Mouse (Mus musculus) gastrocnemius, adult 18-20 months (tissue): ENCODE data around the gene Zfp575. TPM values are rescaled to one million over a fixed set of nuclear protein-coding genes. Genes with fewer than 3 reads are reported as not detected.
A peak's percentile ranks its signal among the peaks of the same experiment; 100 is the strongest.

ENCODE experiments used
- DNase-seq: peaks from one replicate; pipeline ENCODE4 v3.0.0; 2021; ENCODE audit warnings: low spot score
- total RNA-seq, 2 experiments: library from RNA; stranded (reverse); gene quantifications; 2 replicates each; pipeline ENCODE4 v1.2.3; 2021

Gene Zfp575
- total RNA-seq, 2 experiments from 2014 or later: 0.09 TPM; not detected in 1

DNA sequence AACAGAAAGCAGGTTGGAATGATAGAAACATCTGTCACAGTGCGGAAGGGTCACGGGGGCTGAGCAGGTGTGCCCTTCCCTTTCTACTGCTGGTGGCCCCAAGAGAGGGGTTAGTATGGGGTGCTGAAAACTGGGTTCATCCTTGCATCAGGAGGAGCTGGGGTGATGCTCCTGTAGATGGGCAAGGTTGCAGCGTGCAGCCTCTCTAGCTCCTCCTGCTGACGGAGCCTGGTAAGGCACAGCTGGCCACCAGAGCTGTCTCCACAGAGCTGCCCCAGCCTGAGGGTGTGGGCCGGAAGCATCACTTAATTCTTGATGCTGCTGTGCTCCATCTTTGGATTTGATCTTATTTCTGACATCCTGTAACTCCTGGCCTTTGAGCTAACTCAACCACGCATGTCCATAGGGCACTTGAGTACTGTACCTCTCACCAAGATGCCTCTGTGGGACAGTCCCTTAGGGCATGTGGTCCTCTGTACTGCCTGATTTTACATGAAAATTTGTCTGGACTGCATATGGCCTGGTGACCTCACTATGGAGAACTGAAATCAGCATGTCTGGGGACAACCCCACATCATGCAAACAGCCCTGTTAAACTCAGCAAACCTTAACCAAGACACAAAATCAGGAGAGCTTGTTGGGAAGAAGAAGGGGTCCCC is 22.7 kb downstream of the Zfp575 start:
- DNase-seq: peak; percentile 70

DNA sequence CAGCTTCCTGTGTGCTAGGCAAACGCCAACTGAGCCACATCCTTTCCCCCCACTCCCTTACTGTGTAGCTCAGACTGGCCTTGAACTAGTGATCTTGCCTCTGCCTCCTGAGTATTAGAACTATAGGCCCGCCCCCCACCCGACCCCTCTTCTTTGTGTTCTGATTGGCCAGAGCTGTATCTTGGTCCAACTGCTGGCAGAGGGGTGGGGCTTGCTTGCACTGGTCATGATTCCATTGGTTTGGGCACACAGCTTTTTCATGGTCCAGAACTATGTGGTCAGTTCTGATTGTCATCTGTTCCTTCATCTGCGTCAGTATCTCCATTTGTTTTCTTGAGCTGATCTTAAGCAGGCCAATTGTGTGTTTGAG is 23.6 kb downstream of the Zfp575 start:
- DNase-seq: no peak

GRCm38 (mm10) chr7:24563191-24563836 is 24.1 kb downstream of the Zfp575 start:
- DNase-seq: no peak

GRCm38 (mm10) chr7:24561450-24561849 is 26.0 kb downstream of the Zfp575 start:
- DNase-seq: no peak

DNA sequence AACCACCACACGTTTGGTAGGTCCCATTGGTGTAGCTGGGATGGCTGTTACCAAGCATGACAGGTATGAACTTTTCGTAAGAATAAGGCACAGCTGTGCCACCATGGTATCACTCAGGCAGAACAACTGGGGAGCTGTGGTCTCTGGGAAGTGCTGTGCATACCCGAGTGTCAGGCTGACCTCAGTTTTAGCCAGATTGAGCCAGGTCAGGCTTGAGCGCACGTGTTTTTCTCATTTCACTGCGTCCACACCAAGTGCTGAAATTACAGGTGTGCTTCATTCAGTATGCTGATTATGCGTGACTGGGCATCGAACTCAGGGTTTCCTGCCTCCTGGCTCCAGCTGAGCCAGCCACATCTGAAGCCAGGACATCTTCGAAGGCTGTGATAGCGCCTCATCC is 31.7 kb downstream of the Zfp575 start:
- DNase-seq: no peak

GRCm38 (mm10) chr7:24551985-24552759 is 35.3 kb downstream of the Zfp575 start:
- DNase-seq: no peak

GRCm38 (mm10) chr7:24547534-24548036 is 39.9 kb downstream of the Zfp575 start:
- no peak for DNase-seq

- DNase-seq: peak; percentile 100
Measured at GRCm38 (mm10) chr7:24546634-24547389, 40.6 kb downstream of the Zfp575 start.

DNA sequence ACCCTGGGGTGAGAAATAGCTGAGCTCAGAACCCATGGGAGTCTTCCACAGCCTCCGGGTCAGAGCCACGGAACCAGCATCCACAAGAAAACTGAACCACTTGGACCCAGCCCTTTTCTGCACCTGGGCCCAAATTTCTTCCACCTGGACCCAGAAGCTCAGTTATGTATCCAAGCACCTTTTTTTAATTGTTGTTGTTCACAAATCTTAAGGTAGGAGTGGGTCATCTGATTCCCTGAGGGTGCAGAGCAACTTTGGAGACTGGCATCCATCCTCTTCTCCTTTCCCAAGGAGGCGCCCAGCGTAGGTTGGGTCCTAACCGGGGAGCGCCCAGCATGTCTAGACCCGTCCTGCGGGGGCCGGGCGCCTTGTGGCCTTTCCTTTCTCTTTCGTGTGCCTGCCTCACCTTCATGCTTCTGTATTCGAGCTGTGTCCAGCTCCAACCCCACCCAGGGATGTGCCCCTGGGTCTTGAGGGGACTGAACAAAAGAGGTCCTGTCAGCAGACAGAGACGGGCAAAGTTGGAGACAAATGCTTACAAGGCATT is 41.3 kb downstream of the Zfp575 start, which contains the start of the genes Pinlyp and Xrcc1:
Pinlyp (minus strand) TSS at position 51 of the 547 bp plus-strand sequence.
Xrcc1 (plus strand) TSS at position 222 of the 547 bp plus-strand sequence.
- DNase-seq: no peak

DNA sequence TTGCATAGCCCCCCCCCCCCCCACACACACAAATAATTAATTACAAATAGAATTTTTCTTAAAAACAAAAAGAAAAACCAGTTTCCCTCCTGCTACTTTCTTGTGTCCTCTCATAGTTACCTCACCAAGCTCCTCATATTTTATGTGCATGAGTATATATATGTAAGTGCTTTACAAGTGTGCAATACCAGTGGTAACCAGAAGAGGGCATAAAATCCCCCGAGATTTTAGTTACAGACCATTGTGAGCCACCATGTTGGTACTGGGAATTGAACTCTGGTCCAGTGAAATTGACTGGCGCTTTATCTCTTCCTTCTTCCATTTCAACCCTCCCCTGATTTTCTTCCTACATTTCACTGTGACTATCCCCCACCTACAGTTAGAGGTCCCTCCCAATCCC is 42.9 kb downstream of the Zfp575 start:
- no peak for DNase-seq

DNA sequence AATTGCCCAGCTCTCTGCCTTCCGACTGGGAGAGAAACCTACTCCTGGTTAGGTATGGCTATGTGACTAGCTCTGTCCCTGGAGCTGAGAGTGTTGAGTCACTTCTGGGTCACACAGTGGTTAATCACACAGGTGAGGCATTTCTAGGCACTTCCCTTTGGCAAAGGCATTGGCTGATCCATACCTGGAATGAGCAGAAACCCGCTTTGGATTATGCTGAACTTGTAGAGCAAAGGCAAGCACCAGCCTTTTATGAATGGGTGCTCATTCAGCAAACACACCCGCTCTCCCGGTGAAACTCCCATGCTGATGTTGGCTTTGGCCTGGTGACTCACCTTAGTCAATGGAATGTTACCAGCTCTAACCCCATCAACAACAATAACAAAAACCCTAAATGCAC is 47.8 kb downstream of the Zfp575 start:
- DNase-seq: no peak

- DNase-seq: no peak
Measured at GRCm38 (mm10) chr7:24538701-24539100, 48.7 kb downstream of the Zfp575 start.

GRCm38 (mm10) chr7:24538154-24538553 is 49.3 kb downstream of the Zfp575 start:
- no peak for DNase-seq

GRCm38 (mm10) chr7:24537591-24537990 is 49.9 kb downstream of the Zfp575 start:
- no peak for DNase-seq

DNA sequence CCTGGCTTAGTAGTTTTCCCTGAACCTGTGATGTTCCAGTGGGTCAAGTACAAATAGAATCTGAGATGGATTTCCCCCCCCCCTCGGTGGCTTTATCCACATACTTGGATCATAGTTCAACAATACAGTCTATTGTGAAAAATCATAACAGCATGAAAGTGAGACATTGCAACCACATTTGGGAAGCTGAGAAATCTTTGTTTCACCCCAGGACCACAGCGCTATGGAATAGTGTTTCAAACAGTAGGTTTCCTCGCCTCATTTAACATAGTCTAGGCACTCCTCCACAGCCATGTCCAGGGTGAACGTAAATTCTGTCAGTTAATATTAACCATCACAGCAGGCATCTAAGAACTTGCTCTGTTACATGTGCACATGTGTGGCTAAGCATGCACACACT is 50.4 kb downstream of the Zfp575 start:
- DNase-seq: no peak

DNA sequence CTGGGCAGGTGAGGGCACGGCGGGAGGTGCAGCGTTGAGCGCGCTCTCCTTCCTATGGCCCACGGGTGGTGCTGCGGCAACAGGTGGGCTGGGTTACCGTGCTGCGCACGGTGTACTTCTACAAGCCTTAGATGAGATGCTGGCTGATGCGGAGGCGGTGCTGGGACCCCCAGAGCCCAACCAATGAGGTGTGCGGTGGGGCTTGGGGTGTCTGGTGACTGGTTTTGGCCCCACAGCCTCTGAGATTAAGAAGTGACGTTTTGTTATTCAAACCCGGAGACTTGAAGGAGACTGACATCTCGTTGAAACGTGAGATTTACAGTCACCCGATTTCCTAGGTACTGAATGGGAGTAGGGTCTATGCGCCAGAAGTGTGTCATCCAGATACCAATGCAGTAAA is 53.1 kb downstream of the Zfp575 start:
- DNase-seq: no peak

Other genes starting within 250 kb of the Zfp575 start
- not detected for gene Lypd5, start 238.4 kb downstream of the Zfp575 start, total RNA-seq
- under 1 TPM; 0.46 to 0.50 TPM for gene Kcnn4, start 217.4 kb downstream of the Zfp575 start, total RNA-seq
- gene Smg9, start 188.0 kb downstream of the Zfp575 start, total RNA-seq: 10 to 100 TPM; 10.3 to 11.0 TPM
- not detected for gene Irgc1, start 135.3 kb downstream of the Zfp575 start, total RNA-seq
- 1 to 10 TPM in 1 of 2 experiments, under 1 TPM in 1; 0.87 to 1.4 TPM for gene Plaur, start 125.2 kb downstream of the Zfp575 start, total RNA-seq
- gene Cadm4, start 105.6 kb downstream of the Zfp575 start, total RNA-seq: 1 to 10 TPM; 2.3 to 3.4 TPM
- 1 to 10 TPM; 4.1 to 4.5 TPM for gene Zfp428, start 80.6 kb downstream of the Zfp575 start, total RNA-seq
- not detected for gene AC161166.1, start 75.2 kb downstream of the Zfp575 start, total RNA-seq
- gene Irgq, start 57.0 kb downstream of the Zfp575 start, total RNA-seq: 10 to 100 TPM; 11.5 to 16.2 TPM
- gene Pinlyp, start 41.5 kb downstream of the Zfp575 start, total RNA-seq: not detected
- gene Xrcc1, start 41.4 kb downstream of the Zfp575 start, total RNA-seq: 10 to 100 TPM; 16.5 to 20.1 TPM
- gene Ethe1, start 98 bp downstream of the Zfp575 start, total RNA-seq: 10 to 100 TPM; 25.5 to 29.0 TPM
- gene Phldb3, start 23.1 kb upstream of the Zfp575 start, total RNA-seq: under 1 TPM; 0.34 to 0.64 TPM
- not detected for gene Lypd3, start 48.9 kb upstream of the Zfp575 start, total RNA-seq
- gene Tex101, start 89.0 kb upstream of the Zfp575 start, total RNA-seq: not detected
- gene BC049730, start 121.6 kb upstream of the Zfp575 start, total RNA-seq: not detected
- gene Gm4763, start 139.3 kb upstream of the Zfp575 start, total RNA-seq: not detected
- not detected for gene Cd177, start 172.7 kb upstream of the Zfp575 start, total RNA-seq
- not detected for gene Ceacam10, start 189.6 kb upstream of the Zfp575 start, total RNA-seq